Mouse (Mus musculus) forebrain, embryonic 15.5 days (tissue): ENCODE data around the gene Hpse2. TPM values are rescaled to one million over a fixed set of nuclear protein-coding genes. Genes with fewer than 3 reads are reported as not detected.

ENCODE experiments used
- ATAC-seq: fragments of 200-750 bp; cut with Nextera tagmentation; replicated peaks from 2 replicates; pipeline ENCODE4 v1.8.0; 2017; ENCODE audit warnings: mild to moderate bottlenecking, moderate TSS enrichment, moderate library complexity
- H3K27ac ChIP-seq: fragments of 300-500 bp; sonication (generic); replicated peaks from 2 replicates; pipeline ENCODE4 v1.5.1; 2015; ENCODE audit warnings: mild to moderate bottlenecking, inconsistent platforms
- H3K27me3 ChIP-seq: fragments of 300-500 bp; sonication (generic); 2 replicates; pipeline ENCODE4 v1.6.1; 2015; ENCODE audit warnings: inconsistent platforms
- H3K36me3 ChIP-seq: fragments of 300-500 bp; sonication (generic); 2 replicates; pipeline ENCODE4 v1.6.1; 2015; ENCODE audit warnings: mild to moderate bottlenecking, inconsistent platforms
- H3K4me1 ChIP-seq: fragments of 300-500 bp; sonication (generic); 2 replicates; pipeline ENCODE4 v1.6.1; 2015; ENCODE audit warnings: inconsistent platforms
- H3K4me2 ChIP-seq: fragments of 300-500 bp; sonication (generic); replicated peaks from 2 replicates; pipeline ENCODE4 v1.6.1; 2015; ENCODE audit warnings: mild to moderate bottlenecking, inconsistent platforms
- H3K4me3 ChIP-seq: fragments of 300-500 bp; sonication (generic); 2 replicates; pipeline ENCODE4 v1.5.1; 2015; ENCODE audit warnings: mild to moderate bottlenecking, inconsistent platforms
- H3K9ac ChIP-seq: fragments of 300-500 bp; sonication (generic); replicated peaks from 2 replicates; pipeline ENCODE4 v1.6.1; 2015; ENCODE audit warnings: mild to moderate bottlenecking, inconsistent platforms
- H3K9me3 ChIP-seq: fragments of 300-500 bp; sonication (generic); 2 replicates; pipeline ENCODE4 v1.6.1; 2016; ENCODE audit warnings: inconsistent platforms
- WGBS: fragments of 180-500 bp; shearing (Covaris S2); methylation state at CpG from one replicate; pipeline ENCODE4 v1.1.7; 2015; ENCODE audit warnings: mixed read lengths; 5-methylcytosine and 5-hydroxymethylcytosine counted together
- polyA plus RNA-seq: library from polyadenylated mRNA; unstranded; fragments of >200 nt; fragmentation: Nextera tagmentation; extraction: Ambion mirVana; gene quantifications from 2 replicates; pipeline ENCODE4 v1.2.1, GENCODE M21; 2015

The Hpse2 gene
- polyA plus RNA-seq, 1 experiment from 2014 or later = 0.22 TPM

GRCm38 (mm10) chr19:42996406-42996805, 391.7 kb downstream of the Hpse2 start:
- no peak overlapping the region for H3K4me2 ChIP-seq
- WGBS = 86% methylated on average over 4 of the region's 4 CpGs
- no peaks in the 10 kb centered on the region for H3K27me3 ChIP-seq
- H3K4me3 ChIP-seq = no peak overlapping the region
- H3K9ac ChIP-seq = no peak overlapping the region
- H3K36me3 ChIP-seq = no peaks in the 10 kb centered on the region
- H3K27ac ChIP-seq = no peak overlapping the region
- H3K4me1 ChIP-seq = no peaks in the 10 kb centered on the region
- no peak for ATAC-seq
- H3K9me3 ChIP-seq = no peaks in the 10 kb centered on the region

- H3K27ac ChIP-seq = no peak overlapping the region
- H3K27me3 ChIP-seq = no peaks in the 10 kb centered on the region
- no peak overlapping the region for H3K4me3 ChIP-seq
- H3K4me2 ChIP-seq = no peak overlapping the region
- H3K4me1 ChIP-seq = no peaks in the 10 kb centered on the region
- no peak overlapping the region for H3K9ac ChIP-seq
- no peaks in the 10 kb centered on the region for H3K9me3 ChIP-seq
- WGBS = 90% methylated on average over 5 of the region's 5 CpGs
- ATAC-seq = no peak
- H3K36me3 ChIP-seq = no peaks in the 10 kb centered on the region
Measured at GRCm38 (mm10) chr19:42988833-42989232, 399.3 kb downstream of the Hpse2 start.

DNA sequence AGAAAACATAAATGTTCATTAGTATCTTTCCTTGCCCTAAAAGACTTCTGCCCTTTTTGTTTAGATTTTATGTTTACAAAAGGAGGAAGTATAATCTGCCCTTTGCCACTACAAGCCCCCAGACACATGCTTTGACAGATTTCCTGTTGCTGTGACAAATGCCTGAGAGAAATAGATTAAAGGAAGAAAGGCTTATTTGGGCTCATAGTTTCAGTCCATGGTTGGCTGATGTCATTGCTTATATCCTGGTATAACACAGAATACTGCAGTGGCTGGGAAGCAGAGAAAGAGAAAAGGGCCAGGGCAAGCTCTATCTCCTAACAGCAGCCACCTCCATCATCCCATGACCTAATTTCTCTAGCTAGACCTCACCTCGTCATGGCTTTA, 401.8 kb downstream of the Hpse2 start:
- Histone ChIP-seq H3K4me1 (no peaks in the 10 kb centered on the region), H3K4me2 (no peak overlapping the region), H3K9ac (no peak overlapping the region), H3K27me3 (no peaks in the 10 kb centered on the region), H3K4me3 (no peak overlapping the region), H3K36me3 (no peaks in the 10 kb centered on the region), H3K27ac (no peak overlapping the region), H3K9me3 (no peaks in the 10 kb centered on the region)
- no peak for ATAC-seq
- 71% methylated on average over 1 of the region's 1 CpGs for WGBS

- no peak overlapping the region for H3K27ac ChIP-seq
- 73% methylated on average over 4 of the region's 4 CpGs for WGBS
- no peaks in the 10 kb centered on the region for H3K36me3 ChIP-seq
Measured at GRCm38 (mm10) chr19:42985372-42986314, 402.5 kb downstream of the Hpse2 start.

DNA sequence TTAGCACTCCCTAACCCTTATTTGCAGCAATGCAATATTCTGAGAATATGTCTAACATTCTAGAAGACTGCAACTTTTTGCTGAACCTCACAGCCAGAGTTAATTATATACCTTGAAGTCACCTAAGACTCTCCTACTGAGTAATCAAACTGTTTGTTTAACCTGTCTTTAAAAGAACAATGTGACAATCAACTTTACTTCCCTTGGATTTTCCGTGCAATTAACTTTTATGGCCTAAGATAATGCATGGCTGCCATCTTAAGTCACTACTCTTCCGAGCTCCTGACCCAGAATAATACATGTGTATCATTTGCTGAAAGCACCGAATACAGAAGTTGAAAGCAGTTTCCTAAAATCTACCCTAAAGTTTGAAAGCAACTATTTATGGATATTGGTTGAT, 407.6 kb downstream of the Hpse2 start:
- Histone ChIP-seq H3K4me3 (no peak overlapping the region), H3K9ac (no peak overlapping the region), H3K9me3 (no peaks in the 10 kb centered on the region), H3K4me2 (no peak overlapping the region), H3K27me3 (no peaks in the 10 kb centered on the region), H3K27ac (no peak overlapping the region), H3K36me3 (no peaks in the 10 kb centered on the region), H3K4me1 (no peaks in the 10 kb centered on the region)
- 63% methylated on average over 3 of the region's 3 CpGs for WGBS
- no peak for ATAC-seq

More at GRCm38 (mm10) chr19:42985372-42986314, 402.5 kb downstream of the Hpse2 start:
- Histone ChIP-seq H3K27me3 (no peaks in the 10 kb centered on the region), H3K4me2 (no peak overlapping the region), H3K4me3 (no peak overlapping the region), H3K4me1 (no peaks in the 10 kb centered on the region), H3K9me3 (no peaks in the 10 kb centered on the region), H3K9ac (no peak overlapping the region)
- no peak for ATAC-seq

GRCm38 (mm10) chr19:42977938-42978337, 410.2 kb downstream of the Hpse2 start:
- H3K4me3 ChIP-seq = no peak overlapping the region
- no peak overlapping the region for H3K9ac ChIP-seq
- 73% methylated on average over 2 of the region's 2 CpGs for WGBS
- no peaks in the 10 kb centered on the region for H3K27me3 ChIP-seq
- no peaks in the 10 kb centered on the region for H3K4me1 ChIP-seq
- H3K36me3 ChIP-seq = no peaks in the 10 kb centered on the region
- no peak for ATAC-seq
- no peak overlapping the region for H3K4me2 ChIP-seq
- no peak overlapping the region for H3K27ac ChIP-seq
- H3K9me3 ChIP-seq = no peaks in the 10 kb centered on the region

GRCm38 (mm10) chr19:42973740-42974139, 414.4 kb downstream of the Hpse2 start:
- H3K27me3 ChIP-seq = no peaks in the 10 kb centered on the region
- no peaks in the 10 kb centered on the region for H3K9me3 ChIP-seq

GRCm38 (mm10) chr19:42965171-42965570, 423.0 kb downstream of the Hpse2 start:
- no peak overlapping the region for H3K9ac ChIP-seq
- WGBS = 89% methylated on average over 1 of the region's 1 CpGs

More at GRCm38 (mm10) chr19:42973740-42974139, 414.4 kb downstream of the Hpse2 start:
- Histone ChIP-seq H3K4me2 (no peak overlapping the region), H3K27ac (no peak overlapping the region), H3K4me3 (no peak overlapping the region), H3K9ac (no peak overlapping the region), H3K4me1 (no peaks in the 10 kb centered on the region), H3K36me3 (no peaks in the 10 kb centered on the region)
- no peak for ATAC-seq
- 87% methylated on average over 5 of the region's 5 CpGs for WGBS

DNA sequence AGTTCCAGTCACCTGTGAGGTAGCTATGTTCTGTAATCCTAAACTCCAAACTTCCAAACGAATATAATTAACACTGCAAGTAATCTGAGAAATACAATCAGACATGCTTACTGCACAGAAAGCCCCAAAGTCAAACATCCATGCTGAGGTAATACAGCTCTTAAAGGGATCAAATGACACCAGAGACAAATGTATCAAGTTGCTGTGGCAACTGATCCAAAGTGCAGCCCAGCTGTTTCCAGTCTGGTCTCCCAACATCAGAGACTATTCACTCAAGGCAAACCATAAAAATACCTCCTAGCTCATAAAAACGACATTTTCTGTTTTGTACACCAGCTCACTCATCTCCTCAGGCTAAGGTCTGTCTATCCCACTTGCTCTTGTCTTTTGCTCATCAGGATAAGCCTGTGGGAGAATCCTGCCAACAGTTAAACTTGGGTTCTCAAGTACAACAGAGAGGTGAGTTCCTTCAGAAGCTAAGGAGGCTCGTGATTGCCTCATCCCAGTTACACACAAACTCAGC, 440.0 kb downstream of the Hpse2 start:
- Histone ChIP-seq H3K27me3 (no peaks in the 10 kb centered on the region), H3K27ac (no peak overlapping the region), H3K4me3 (no peak overlapping the region), H3K4me1 (no peaks in the 10 kb centered on the region), H3K9me3 (peaks cover 3% of the 10 kb centered on the region), H3K9ac (no peak overlapping the region), H3K4me2 (no peak overlapping the region), H3K36me3 (no peaks in the 10 kb centered on the region)
- WGBS = 57% methylated on average over 3 of the region's 3 CpGs
- ATAC-seq = no peak

More at GRCm38 (mm10) chr19:42965171-42965570, 423.0 kb downstream of the Hpse2 start:
- no peak overlapping the region for H3K27ac ChIP-seq
- ATAC-seq = no peak
- H3K36me3 ChIP-seq = no peaks in the 10 kb centered on the region
- H3K4me2 ChIP-seq = no peak overlapping the region
- no peak overlapping the region for H3K4me3 ChIP-seq
- no peaks in the 10 kb centered on the region for H3K9me3 ChIP-seq
- H3K27me3 ChIP-seq = no peaks in the 10 kb centered on the region
- no peaks in the 10 kb centered on the region for H3K4me1 ChIP-seq

DNA sequence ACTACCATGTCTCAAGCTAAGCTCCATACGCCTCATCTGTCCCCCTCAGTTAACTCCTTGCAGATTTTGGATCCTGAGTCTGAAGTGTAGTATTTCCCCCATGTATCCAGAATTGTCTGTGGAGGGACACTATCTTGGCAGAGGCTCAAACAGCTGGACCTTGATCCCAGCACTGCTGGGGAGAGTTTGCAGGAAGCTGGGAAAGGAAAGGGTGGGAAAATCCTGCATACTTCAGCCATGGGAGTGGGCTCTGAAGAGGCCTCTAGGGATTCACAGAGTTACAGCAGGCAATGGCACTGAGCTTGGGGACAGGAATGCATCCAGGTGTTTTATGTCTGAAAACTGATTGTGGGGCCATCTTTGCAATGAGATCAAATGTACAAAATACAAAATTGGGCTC, 450.6 kb downstream of the Hpse2 start:
- no peaks in the 10 kb centered on the region for H3K36me3 ChIP-seq
- ATAC-seq = no peak
- H3K4me3 ChIP-seq = no peak overlapping the region
- no peak overlapping the region for H3K9ac ChIP-seq
- no peak overlapping the region for H3K4me2 ChIP-seq
- no peaks in the 10 kb centered on the region for H3K27me3 ChIP-seq
- 73% methylated on average over 1 of the region's 1 CpGs for WGBS
- no peak overlapping the region for H3K27ac ChIP-seq
- no peaks in the 10 kb centered on the region for H3K9me3 ChIP-seq
- no peaks in the 10 kb centered on the region for H3K4me1 ChIP-seq

- Histone ChIP-seq H3K4me3 (no peak overlapping the region), H3K9me3 (no peaks in the 10 kb centered on the region), H3K27me3 (no peaks in the 10 kb centered on the region), H3K36me3 (no peaks in the 10 kb centered on the region), H3K9ac (no peak overlapping the region), H3K4me2 (no peak overlapping the region), H3K4me1 (no peaks in the 10 kb centered on the region), H3K27ac (no peak overlapping the region)
- ATAC-seq = no peak
- WGBS = 3% methylated on average over 9 of the region's 9 CpGs
Measured at GRCm38 (mm10) chr19:42936661-42937193, 451.4 kb downstream of the Hpse2 start.

DNA sequence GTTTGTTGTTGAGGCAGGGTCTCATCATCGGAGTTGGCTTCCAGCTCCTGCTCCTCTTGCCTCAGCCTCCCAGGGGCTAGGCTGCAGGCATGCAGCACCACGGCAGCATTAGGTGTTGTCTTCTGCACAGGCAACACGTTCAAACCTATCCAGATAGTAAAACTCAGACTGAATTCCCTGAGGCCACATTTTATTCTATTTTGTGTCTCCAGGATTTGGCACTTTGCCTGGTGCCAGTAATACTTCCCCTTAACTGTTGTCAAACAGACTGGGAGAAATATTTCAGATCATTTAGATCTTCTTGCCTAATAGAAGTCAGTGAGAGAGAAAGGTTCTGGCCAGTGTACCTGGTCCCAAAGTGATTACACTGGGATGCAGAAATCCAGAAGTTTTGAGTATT, 458.5 kb downstream of the Hpse2 start:
- no peak overlapping the region for H3K27ac ChIP-seq
- H3K9me3 ChIP-seq = no peaks in the 10 kb centered on the region
- H3K4me2 ChIP-seq = no peak overlapping the region
- no peaks in the 10 kb centered on the region for H3K27me3 ChIP-seq
- no peaks in the 10 kb centered on the region for H3K36me3 ChIP-seq
- H3K9ac ChIP-seq = no peak overlapping the region
- H3K4me1 ChIP-seq = no peaks in the 10 kb centered on the region
- H3K4me3 ChIP-seq = no peak overlapping the region
- 61% methylated on average over 3 of the region's 3 CpGs for WGBS
- no peak for ATAC-seq
